Mouse (Mus musculus) forebrain, embryonic 12.5 days (tissue): ENCODE results near the gene Fbxw8. TPM values are rescaled to one million over a fixed set of nuclear protein-coding genes. Genes with fewer than 3 reads are reported as not detected.

Experiments used
- ATAC-seq: fragments of 200-750 bp; cut with Nextera tagmentation; 2 replicates; pipeline ENCODE4 v1.8.0; 2017; ENCODE audit warnings: moderate TSS enrichment; ENCODE audit not compliant: low FRiP score
- H3K27ac ChIP-seq: fragments of 300-500 bp; sonication (generic); 2 replicates; pipeline ENCODE4 v1.5.1; 2016; ENCODE audit warnings: mild to moderate bottlenecking
- H3K27me3 ChIP-seq: fragments of 300-500 bp; sonication (generic); 2 replicates; pipeline ENCODE4 v1.6.1; 2016; ENCODE audit warnings: mild to moderate bottlenecking
- H3K36me3 ChIP-seq: fragments of 300-500 bp; sonication (generic); replicated peaks from 2 replicates; pipeline ENCODE4 v1.6.1; 2016; ENCODE audit warnings: mild to moderate bottlenecking
- H3K4me1 ChIP-seq: fragments of 300-500 bp; sonication (generic); 2 replicates; pipeline ENCODE4 v1.6.1; 2016
- H3K4me2 ChIP-seq: fragments of 300-500 bp; sonication (generic); 2 replicates; pipeline ENCODE4 v1.6.1; 2016; ENCODE audit warnings: mild to moderate bottlenecking, moderate library complexity
- H3K4me3 ChIP-seq: fragments of 300-500 bp; sonication (generic); replicated peaks from 2 replicates; pipeline ENCODE4 v1.5.1; 2016; ENCODE audit warnings: mild to moderate bottlenecking
- H3K9ac ChIP-seq: fragments of 300-500 bp; sonication (generic); 2 replicates; pipeline ENCODE4 v1.6.1; 2016; ENCODE audit warnings: mild to moderate bottlenecking
- H3K9me3 ChIP-seq: fragments of 300-500 bp; sonication (generic); 2 replicates; pipeline ENCODE4 v1.6.1; 2016
- WGBS: fragments of 180-500 bp; shearing (Covaris S2); methylation state at CpG from one replicate; pipeline ENCODE4 v1.1.7; 2016; 5-methylcytosine and 5-hydroxymethylcytosine counted together
- polyA plus RNA-seq: library from polyadenylated mRNA; unstranded; fragments of >200 nt; fragmentation: Nextera tagmentation; extraction: Ambion mirVana; gene quantifications from 2 replicates; pipeline ENCODE4 v1.2.1, GENCODE M21; 2016

Gene Fbxw8
- 41.5 and 41.7 TPM in 2 replicates for polyA plus RNA-seq

DNA sequence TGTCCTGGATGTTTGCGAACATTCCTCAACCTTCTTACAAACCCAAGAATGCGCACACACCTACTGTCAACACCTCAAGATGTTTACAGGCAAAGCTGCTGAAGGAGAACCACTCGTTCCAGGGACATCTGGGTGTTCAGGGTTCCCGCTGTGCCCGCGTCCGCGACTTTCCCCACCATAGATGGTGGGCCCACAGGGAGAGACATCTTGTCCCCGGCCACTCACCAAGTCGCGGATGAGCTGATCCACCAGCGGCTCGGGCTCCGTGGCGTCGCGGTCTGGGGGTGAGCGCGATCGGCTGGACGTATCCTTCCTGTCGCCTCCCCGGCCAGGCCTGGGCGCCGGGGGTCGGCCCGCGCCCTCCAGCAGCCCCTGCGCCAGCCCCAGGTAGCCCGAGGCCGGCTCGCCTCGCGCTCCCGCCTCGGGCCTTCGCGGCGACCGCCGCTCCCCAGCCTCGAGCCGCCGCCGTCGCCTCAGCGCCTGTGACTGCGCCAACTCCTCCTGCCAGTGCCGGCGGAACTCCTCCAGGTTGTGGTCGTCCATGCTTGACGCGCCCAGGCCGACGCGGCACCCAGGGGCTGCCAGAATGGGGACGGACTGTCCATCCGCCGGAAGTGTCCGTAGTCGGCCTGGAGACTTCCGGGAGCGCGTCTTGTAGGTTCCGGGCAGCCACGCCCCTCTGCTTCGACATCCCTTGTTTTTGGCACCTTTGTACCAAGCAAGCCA, at the start of gene Fbxw8:
Gene Fbxw8, minus strand, starts transcription at position 626 of the 726 bp plus-strand sequence.
- H3K27ac ChIP-seq: peak within 1 kb of the TSS; percentile 65; the same call in 1 of the 2 replicates

GRCm38 (mm10) chr5:118204675-118205440, 49.6 kb upstream of the Fbxw8 start:
- H3K4me1 ChIP-seq: no peaks in the 10 kb centered on the region; the same call in 1 of the 2 replicates
- H3K4me2 ChIP-seq: no peak overlapping the region
- no peak overlapping the region for H3K27ac ChIP-seq
- no peak for ATAC-seq
- no peaks in the 10 kb centered on the region for H3K27me3 ChIP-seq
- H3K9ac ChIP-seq: no peak overlapping the region
- WGBS: 89% methylated on average over 16 of the region's 16 CpGs
- H3K36me3 ChIP-seq: peaks cover 19% of the 10 kb centered on the region
- no peak overlapping the region for H3K4me3 ChIP-seq
- no peaks in the 10 kb centered on the region for H3K9me3 ChIP-seq

More for the DNA sequence above, at the start of gene Fbxw8:
- peaks cover 19% of the 10 kb centered on the region for H3K27me3 ChIP-seq
- H3K36me3 ChIP-seq: peaks cover 11% of the 10 kb centered on the region
- 0% methylated on average over 67 of the region's 67 CpGs for WGBS
- ATAC-seq: peak; percentile 91
- H3K4me3 ChIP-seq: peak within 1 kb of the TSS; percentile 87
- peaks cover 22% of the 10 kb centered on the region for H3K4me1 ChIP-seq
- H3K9ac ChIP-seq: peak within 1 kb of the TSS; percentile 87
- no peaks in the 10 kb centered on the region for H3K9me3 ChIP-seq
- peak within 1 kb of the TSS; percentile 73 for H3K4me2 ChIP-seq

DNA sequence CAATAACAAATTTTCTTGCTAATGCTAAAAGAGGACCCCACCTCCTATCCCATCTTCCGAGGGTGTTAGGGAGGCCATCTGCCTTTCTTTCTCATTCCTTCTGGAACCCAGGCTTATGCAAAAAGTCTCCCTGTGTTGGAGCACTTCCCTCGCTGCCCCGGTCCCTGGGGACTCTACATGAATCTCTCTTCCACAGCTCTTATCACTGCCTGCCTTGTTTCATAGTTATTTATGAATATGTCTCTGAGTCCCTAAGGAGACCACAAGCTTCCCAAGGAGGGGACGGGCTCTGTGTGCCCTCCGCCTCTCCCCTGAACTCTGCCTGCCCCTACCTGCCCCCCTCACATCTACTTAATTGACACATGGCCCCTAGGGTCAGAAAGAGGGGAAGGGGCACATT, 44.4 kb upstream of the Fbxw8 start:
- no peak overlapping the region for H3K27ac ChIP-seq
- H3K9ac ChIP-seq: no peak overlapping the region
- H3K4me1 ChIP-seq: no peaks in the 10 kb centered on the region
- no peak for ATAC-seq
- 76% methylated on average over 5 of the region's 5 CpGs for WGBS
- H3K9me3 ChIP-seq: no peaks in the 10 kb centered on the region
- no peak overlapping the region for H3K4me3 ChIP-seq
- H3K4me2 ChIP-seq: no peak overlapping the region
- peaks cover 19% of the 10 kb centered on the region for H3K36me3 ChIP-seq
- no peaks in the 10 kb centered on the region for H3K27me3 ChIP-seq

- peaks cover 8% of the 10 kb centered on the region for H3K4me1 ChIP-seq
These were observed 42.2 kb upstream of the Fbxw8 start for GRCm38 (mm10) chr5:118197421-118197820.

GRCm38 (mm10) chr5:118192221-118192620, 37.0 kb upstream of the Fbxw8 start:
- Histone ChIP-seq H3K4me1 (peaks cover 17% of the 10 kb centered on the region), H3K36me3 (no peaks in the 10 kb centered on the region), H3K9ac (no peak overlapping the region), H3K4me2 (peak overlapping the region; percentile 24), H3K27ac (peak overlapping the region; percentile 56; the same call in 1 of the 2 replicates), H3K9me3 (no peaks in the 10 kb centered on the region), H3K27me3 (peaks cover 19% of the 10 kb centered on the region), H3K4me3 (no peak overlapping the region)
- ATAC-seq: no peak
- WGBS: 12% methylated on average over 18 of the region's 18 CpGs

More at GRCm38 (mm10) chr5:118197421-118197820, 42.2 kb upstream of the Fbxw8 start:
- peaks cover 10% of the 10 kb centered on the region for H3K27me3 ChIP-seq
- H3K9ac ChIP-seq: no peak overlapping the region
- no peak overlapping the region for H3K4me2 ChIP-seq
- H3K4me3 ChIP-seq: no peak overlapping the region
- ATAC-seq: no peak
- H3K27ac ChIP-seq: 0 out of 2 replicates have a peak overlapping the region, but pooled peaks have one; percentile 1
- H3K9me3 ChIP-seq: no peaks in the 10 kb centered on the region
- peaks cover 17% of the 10 kb centered on the region for H3K36me3 ChIP-seq
- 72% methylated on average over 13 of the region's 13 CpGs for WGBS

GRCm38 (mm10) chr5:118190491-118190890, 35.2 kb upstream of the Fbxw8 start:
- WGBS: 87% methylated on average over 9 of the region's 9 CpGs
- no peak overlapping the region for H3K9ac ChIP-seq
- H3K27ac ChIP-seq: no peak overlapping the region
- no peak overlapping the region for H3K4me3 ChIP-seq
- no peaks in the 10 kb centered on the region for H3K9me3 ChIP-seq
- H3K36me3 ChIP-seq: no peaks in the 10 kb centered on the region
- H3K27me3 ChIP-seq: peaks cover 19% of the 10 kb centered on the region
- H3K4me2 ChIP-seq: no peak overlapping the region
- ATAC-seq: no peak
- peaks cover 17% of the 10 kb centered on the region for H3K4me1 ChIP-seq

GRCm38 (mm10) chr5:118188356-118188755, 33.1 kb upstream of the Fbxw8 start:
- no peaks in the 10 kb centered on the region for H3K9me3 ChIP-seq
- H3K4me2 ChIP-seq: no peak overlapping the region
- H3K4me1 ChIP-seq: peaks cover 17% of the 10 kb centered on the region
- peaks cover 21% of the 10 kb centered on the region for H3K27me3 ChIP-seq
- H3K9ac ChIP-seq: no peak overlapping the region
- H3K27ac ChIP-seq: no peak overlapping the region
- H3K4me3 ChIP-seq: no peak overlapping the region
- H3K36me3 ChIP-seq: no peaks in the 10 kb centered on the region
- WGBS: 64% methylated on average over 6 of the region's 6 CpGs
- no peak for ATAC-seq

DNA sequence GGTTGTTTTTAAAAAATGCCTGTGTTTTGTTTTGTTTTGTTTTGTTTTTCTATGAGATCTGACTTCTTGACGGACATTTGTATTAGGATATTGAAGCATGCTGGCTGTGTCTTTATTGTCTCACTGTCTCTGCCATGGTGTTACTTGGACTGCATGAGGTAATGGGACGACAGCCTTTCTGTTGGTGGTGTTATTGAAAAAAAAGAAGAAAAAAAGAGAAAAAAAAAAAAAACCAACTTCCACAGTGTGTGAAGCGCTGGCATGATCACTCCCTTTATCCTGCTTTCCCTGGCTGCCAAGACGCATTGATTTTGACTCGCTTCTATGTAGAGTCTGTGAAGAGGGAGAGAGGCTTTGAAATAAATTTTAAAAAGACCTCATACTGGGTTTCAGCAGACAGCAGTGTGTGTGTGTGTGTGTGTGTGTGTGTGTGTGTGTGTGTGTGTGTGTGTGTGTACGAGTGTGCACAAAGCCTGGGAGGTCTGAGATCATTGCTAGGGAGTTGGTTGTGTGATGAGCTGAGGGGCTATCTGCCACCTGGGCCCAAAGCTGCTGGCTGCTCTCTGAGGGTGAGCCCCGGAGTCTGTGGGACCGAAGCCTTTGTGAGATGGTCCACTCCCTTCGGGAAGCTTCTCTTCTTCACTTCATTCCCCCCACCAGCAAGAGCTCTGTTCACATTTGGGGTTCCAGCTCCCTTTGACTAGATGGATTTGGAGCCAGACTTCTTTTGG, 31.8 kb upstream of the Fbxw8 start:
- peaks cover 12% of the 10 kb centered on the region; the same call in 1 of the 2 replicates for H3K27me3 ChIP-seq
- peaks cover 5% of the 10 kb centered on the region for H3K4me1 ChIP-seq
- no peaks in the 10 kb centered on the region for H3K36me3 ChIP-seq
- no peak overlapping the region for H3K27ac ChIP-seq
- no peak overlapping the region for H3K4me3 ChIP-seq
- WGBS: 71% methylated on average over 9 of the region's 9 CpGs
- no peaks in the 10 kb centered on the region for H3K9me3 ChIP-seq
- ATAC-seq: no peak
- H3K4me2 ChIP-seq: no peak overlapping the region
- H3K9ac ChIP-seq: no peak overlapping the region

DNA sequence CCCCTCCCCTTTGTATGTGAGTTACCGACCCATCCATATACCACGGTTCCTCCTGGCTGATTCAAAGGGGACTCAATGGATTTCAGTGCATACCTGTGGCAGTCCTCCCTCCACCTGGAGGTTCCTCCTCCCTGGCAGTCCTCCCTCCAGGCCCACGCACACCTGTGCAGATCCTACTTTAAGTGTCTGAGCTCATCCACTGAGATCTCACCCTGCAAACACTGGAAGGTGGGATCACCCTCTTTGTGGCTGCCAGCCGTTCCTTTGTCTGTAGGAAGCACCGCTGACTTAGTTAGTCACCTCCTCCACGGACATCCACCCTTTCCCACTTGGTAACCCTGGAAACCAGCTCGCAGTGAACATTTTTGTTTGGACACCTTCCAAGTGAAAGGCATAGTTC, 22.4 kb upstream of the Fbxw8 start:
- H3K27ac ChIP-seq: no peak overlapping the region
- WGBS: 77% methylated on average over 7 of the region's 7 CpGs
- H3K36me3 ChIP-seq: no peaks in the 10 kb centered on the region
- no peak overlapping the region for H3K4me3 ChIP-seq
- no peak overlapping the region for H3K4me2 ChIP-seq
- peaks cover 35% of the 10 kb centered on the region for H3K27me3 ChIP-seq
- H3K9ac ChIP-seq: no peak overlapping the region
- ATAC-seq: no peak
- H3K4me1 ChIP-seq: peaks cover 11% of the 10 kb centered on the region
- peaks cover 7% of the 10 kb centered on the region; the same call in 1 of the 2 replicates for H3K9me3 ChIP-seq

GRCm38 (mm10) chr5:118175137-118175536, 19.9 kb upstream of the Fbxw8 start:
- H3K36me3 ChIP-seq: no peaks in the 10 kb centered on the region
- no peak for ATAC-seq
- H3K27me3 ChIP-seq: peaks cover 60% of the 10 kb centered on the region
- no peak overlapping the region for H3K27ac ChIP-seq
- H3K4me1 ChIP-seq: peaks cover 32% of the 10 kb centered on the region
- 39% methylated on average over 2 of the region's 2 CpGs for WGBS
- no peak overlapping the region for H3K9ac ChIP-seq
- peaks cover 7% of the 10 kb centered on the region; the same call in 1 of the 2 replicates for H3K9me3 ChIP-seq
- H3K4me3 ChIP-seq: no peak overlapping the region
- H3K4me2 ChIP-seq: peak overlapping the region; percentile 55

DNA sequence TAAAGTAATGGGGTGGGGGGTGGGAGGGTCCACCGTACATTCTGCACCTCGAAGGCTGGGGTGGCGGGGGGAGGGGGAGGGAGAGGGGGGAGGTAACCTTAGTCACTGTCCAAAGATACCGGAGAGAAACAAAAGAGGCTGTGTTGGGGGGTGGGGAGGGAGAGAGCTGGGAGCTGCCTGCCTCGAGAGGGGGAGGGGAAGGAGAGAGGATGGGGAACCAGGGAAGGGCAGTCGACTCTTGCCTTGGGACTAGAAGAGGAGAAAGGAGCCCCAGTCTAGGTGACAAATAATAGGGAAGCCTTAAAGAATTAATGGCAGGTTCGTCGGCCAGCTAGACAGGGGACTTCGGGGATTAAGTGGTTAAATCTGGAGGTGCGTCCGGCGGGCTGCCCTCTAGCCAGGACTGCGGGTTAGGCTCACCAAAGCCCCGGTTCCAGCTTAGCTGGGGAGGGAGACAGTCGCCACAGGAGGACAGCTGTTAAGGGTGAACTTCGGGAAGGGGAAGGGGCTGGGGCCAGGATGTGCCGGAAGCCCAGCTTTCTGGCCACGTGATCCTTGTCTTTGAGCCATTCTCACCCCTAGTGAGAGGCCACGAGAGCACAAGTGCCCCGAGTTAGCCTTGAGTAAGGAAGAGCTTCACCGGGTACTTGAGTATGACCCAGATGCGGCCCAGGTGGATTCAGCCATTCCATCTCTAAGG, 19.2 kb upstream of the Fbxw8 start:
- H3K27me3 ChIP-seq: peaks cover 67% of the 10 kb centered on the region
- H3K9ac ChIP-seq: peak overlapping the region; percentile 44; the same call in 1 of the 2 replicates
- no peaks in the 10 kb centered on the region for H3K36me3 ChIP-seq
- 0% methylated on average over 22 of the region's 22 CpGs for WGBS
- peak overlapping the region; percentile 33 for H3K4me3 ChIP-seq
- H3K4me2 ChIP-seq: peak overlapping the region; percentile 55
- H3K9me3 ChIP-seq: peaks cover 7% of the 10 kb centered on the region; the same call in 1 of the 2 replicates
- no peak for ATAC-seq
- H3K27ac ChIP-seq: no peak overlapping the region
- H3K4me1 ChIP-seq: peaks cover 37% of the 10 kb centered on the region
